Mouse (Mus musculus) lung, embryonic 14.5 days (tissue): ENCODE data around the gene Ttc21a. TPM values are rescaled to one million over a fixed set of nuclear protein-coding genes. Genes with fewer than 3 reads are reported as not detected.
"Not testable (repeated sequence)": the region's sequence is repeated elsewhere in the genome, so short reads cannot be mapped to it uniquely, and the experiment has no call there.

ENCODE experiments used
- ATAC-seq: fragments of 200-750 bp; cut with Nextera tagmentation; 2 replicates; pipeline ENCODE4 v1.8.0; 2017; ENCODE audit warnings: mild to moderate bottlenecking, moderate TSS enrichment, moderate library complexity; ENCODE audit not compliant: insufficient read depth
- DNase-seq: peaks from one replicate; pipeline ENCODE4 v3.0.0-alpha.2; 2015
- H3K27ac ChIP-seq: fragments of 300-500 bp; sonication (generic); 2 replicates; pipeline ENCODE4 v1.5.1; 2014; ENCODE audit warnings: low read depth, mild to moderate bottlenecking, moderate library complexity
- H3K27me3 ChIP-seq: fragments of 300-500 bp; sonication (generic); 2 replicates; pipeline ENCODE4 v1.6.1; 2014; ENCODE audit warnings: low read length, control low read depth; ENCODE audit not compliant: insufficient read depth
- H3K36me3 ChIP-seq: fragments of 300-500 bp; sonication (generic); 2 replicates; pipeline ENCODE4 v1.6.1; 2014; ENCODE audit warnings: control low read depth; ENCODE audit not compliant: insufficient read depth
- H3K4me1 ChIP-seq: fragments of 300-500 bp; sonication (generic); 2 replicates; pipeline ENCODE4 v1.6.1; 2014; ENCODE audit warnings: antibody characterized with exemption, control low read depth; ENCODE audit not compliant: insufficient read depth
- H3K4me2 ChIP-seq: fragments of 300-500 bp; sonication (generic); 2 replicates; pipeline ENCODE4 v1.6.1; 2014; ENCODE audit warnings: mild to moderate bottlenecking
- H3K4me3 ChIP-seq: fragments of 300-500 bp; sonication (generic); 2 replicates; pipeline ENCODE4 v1.5.1; 2014; ENCODE audit warnings: low read depth, low read length
- H3K9ac ChIP-seq: fragments of 300-500 bp; sonication (generic); 2 replicates; pipeline ENCODE4 v1.6.1; 2014
- H3K9me3 ChIP-seq: fragments of 300-500 bp; sonication (generic); 2 replicates; pipeline ENCODE4 v1.6.1; 2016; ENCODE audit warnings: low read depth, low read length, control low read depth
- CTCF ChIP-seq: IDR thresholded peaks from 2 replicates; pipeline ENCODE4 v1.5.1; 2016; ENCODE audit warnings: antibody characterized with exemption, low read depth
- WGBS: fragments of 180-500 bp; shearing (Covaris S2); extraction: QIAGEN DNeasy Blood & Tissue Kit; methylation state at CpG from one replicate; pipeline ENCODE4 v1.1.7; 2014; 5-methylcytosine and 5-hydroxymethylcytosine counted together
- polyA plus RNA-seq: library from polyadenylated mRNA; unstranded; fragments of >200 nt; fragmentation: Nextera tagmentation; extraction: Ambion mirVana; gene quantifications from 2 replicates; pipeline ENCODE4 v1.2.1, GENCODE M21; 2014

Gene Ttc21a
- polyA plus RNA-seq, 1 experiment from 2014 or later, result 0.16 TPM

- Histone ChIP-seq H3K36me3 (no peaks in the 10 kb centered on the region), H3K27ac (no peak overlapping the region), H3K9me3 (no peaks in the 10 kb centered on the region), H3K4me3 (no peak overlapping the region), H3K9ac (no peak overlapping the region), H3K27me3 (no peaks in the 10 kb centered on the region), H3K4me1 (peaks cover 5% of the 10 kb centered on the region; the same call in 1 of the 2 replicates), H3K4me2 (no peak overlapping the region)
- ATAC-seq, result no peak
- no peak for DNase-seq
- 75% methylated on average over 7 of the region's 7 CpGs for WGBS
- no peak for TF ChIP-seq CTCF
Measured at GRCm38 (mm10) chr9:120009226-120009841, 71.9 kb downstream of the Ttc21a start.

- no peaks in the 10 kb centered on the region for H3K9me3 ChIP-seq
- WGBS, result 86% methylated on average over 3 of the region's 3 CpGs
- DNase-seq (no peak), ATAC-seq (no peak)
- no peaks in the 10 kb centered on the region for H3K27me3 ChIP-seq
- TF ChIP-seq CTCF, result no peak
- no peak overlapping the region for H3K4me2 ChIP-seq
- peaks cover 5% of the 10 kb centered on the region; the same call in 1 of the 2 replicates for H3K4me1 ChIP-seq
- no peak overlapping the region for H3K27ac ChIP-seq
- H3K9ac ChIP-seq, result no peak overlapping the region
- H3K4me3 ChIP-seq, result no peak overlapping the region
- no peaks in the 10 kb centered on the region for H3K36me3 ChIP-seq
Measured at GRCm38 (mm10) chr9:120009871-120010270, 72.5 kb downstream of the Ttc21a start.

GRCm38 (mm10) chr9:120010781-120011511 is 73.5 kb downstream of the Ttc21a start:
- H3K27me3 ChIP-seq, result no peaks in the 10 kb centered on the region
- peaks cover 5% of the 10 kb centered on the region; the same call in 1 of the 2 replicates for H3K4me1 ChIP-seq
- peak overlapping the region; percentile 35 for H3K9ac ChIP-seq
- H3K4me2 ChIP-seq, result peak overlapping the region; percentile 86
- H3K4me3 ChIP-seq, result peak overlapping the region; percentile 37
- no peak for TF ChIP-seq CTCF
- H3K9me3 ChIP-seq, result no peaks in the 10 kb centered on the region
- DNase-seq, result peak; percentile 100
- peak overlapping the region; percentile 86 for H3K27ac ChIP-seq
- 1% methylated on average over 50 of the region's 60 CpGs for WGBS
- no peaks in the 10 kb centered on the region for H3K36me3 ChIP-seq
- ATAC-seq, result peak; percentile 92

- no peaks in the 10 kb centered on the region for H3K36me3 ChIP-seq
- WGBS, result under 1% methylated on average over 10 of the region's 10 CpGs
- H3K4me2 ChIP-seq, result peak overlapping the region; percentile 86
- H3K27me3 ChIP-seq, result no peaks in the 10 kb centered on the region
- peak overlapping the region; percentile 66 for H3K27ac ChIP-seq
- peak; percentile 86 for DNase-seq
- H3K9me3 ChIP-seq, result no peaks in the 10 kb centered on the region
- H3K4me1 ChIP-seq, result peaks cover 5% of the 10 kb centered on the region; the same call in 1 of the 2 replicates
- TF ChIP-seq CTCF, result peak; percentile 76
- peak; percentile 60 for ATAC-seq
- H3K4me3 ChIP-seq, result peak overlapping the region; percentile 37
- H3K9ac ChIP-seq, result no peak overlapping the region
Measured at GRCm38 (mm10) chr9:120011533-120011932, 74.1 kb downstream of the Ttc21a start.

GRCm38 (mm10) chr9:120012161-120012560 is 74.8 kb downstream of the Ttc21a start:
- 85% methylated on average over 6 of the region's 6 CpGs for whole genome bisulfite sequencing
- DNase-seq, H3K9me3 ChIP-seq, H3K4me1 ChIP-seq, H3K27ac ChIP-seq, H3K4me3 ChIP-seq, H3K9ac ChIP-seq, H3K27me3 ChIP-seq, H3K36me3 ChIP-seq, ATAC-seq: not testable (repeated sequence)
- peak overlapping the region; percentile 86; the same call in 1 of the 2 replicates for H3K4me2 ChIP-seq

GRCm38 (mm10) chr9:120012781-120013180 is 75.4 kb downstream of the Ttc21a start:
- H3K9ac ChIP-seq, result no peak overlapping the region
- H3K36me3 ChIP-seq, result no peaks in the 10 kb centered on the region
- WGBS, result 84% methylated on average over 5 of the region's 5 CpGs
- H3K9me3 ChIP-seq, result no peaks in the 10 kb centered on the region
- peaks cover 5% of the 10 kb centered on the region; the same call in 1 of the 2 replicates for H3K4me1 ChIP-seq
- no peak overlapping the region for H3K4me2 ChIP-seq
- TF ChIP-seq CTCF, result no peak
- ATAC-seq (no peak), DNase-seq (no peak)
- no peaks in the 10 kb centered on the region for H3K27me3 ChIP-seq
- no peak overlapping the region for H3K27ac ChIP-seq
- H3K4me3 ChIP-seq, result no peak overlapping the region

GRCm38 (mm10) chr9:120013251-120013820 is 75.9 kb downstream of the Ttc21a start:
- Histone ChIP-seq H3K27me3 (no peaks in the 10 kb centered on the region), H3K9me3 (no peaks in the 10 kb centered on the region), H3K4me3 (no peak overlapping the region), H3K4me2 (no peak overlapping the region), H3K36me3 (no peaks in the 10 kb centered on the region), H3K4me1 (peaks cover 5% of the 10 kb centered on the region; the same call in 1 of the 2 replicates), H3K27ac (no peak overlapping the region), H3K9ac (no peak overlapping the region)
- no peak for ATAC-seq
- 73% methylated on average over 11 of the region's 11 CpGs for WGBS
- peak; percentile 23 for DNase-seq
- TF ChIP-seq CTCF, result no peak
